Mouse (Mus musculus) hematopoietic stem cell, adult 5-6 weeks (primary cell): ENCODE data around the gene Clstn3. TPM values are rescaled to one million over a fixed set of nuclear protein-coding genes. Genes with fewer than 3 reads are reported as not detected.
"Not testable (repeated sequence)": the region's sequence is repeated elsewhere in the genome, so short reads cannot be mapped to it uniquely, and the experiment has no call there.

Experiments used
- ATAC-seq, 2 experiments: fragments of 125-278 bp in 1 of 2; replicated peaks in 1 of 2; 2 replicates each; pipeline ENCODE4 v1.8.0; 2016 to 2017; ENCODE audit warnings: inconsistent platforms in 2 of 2, mild to moderate bottlenecking in 2 of 2, moderate number of reproducible peaks in 2 of 2, low read depth in 1 of 2, moderate TSS enrichment in 1 of 2; ENCODE audit not compliant: low FRiP score in 2 of 2, poor library complexity in 2 of 2, severe bottlenecking in 2 of 2, insufficient read depth in 1 of 2, low TSS enrichment in 1 of 2
- total RNA-seq: library from RNA; stranded (forward); fragments of 172-1452, 232-1000 nt; gene quantifications from 2 replicates; pipeline ENCODE4 v1.2.3, GENCODE M21; 2017

Gene Clstn3
- total RNA-seq, result 13.4 and 23.8 TPM in 2 replicates

GRCm38 (mm10) chr6:124464305-124465271 lies at the start of gene Clstn3:
TSS of gene Clstn3 (minus strand) at chr6:124464794.
- ATAC-seq, result peak; percentile 83 to 90

GRCm38 (mm10) chr6:124512355-124512836 lies 47.8 kb upstream of the Clstn3 start, which contains the start of gene C1ra:
TSS of gene C1ra (plus strand) at chr6:124512405.
- peak; percentile 57 to 61; a peak in 2 of 4 replicates for ATAC-seq

GRCm38 (mm10) chr6:124511936-124512335 lies 47.3 kb upstream of the Clstn3 start:
- ATAC-seq, result no peak

- not testable (repeated sequence) for ATAC-seq
These were observed 44.6 kb upstream of the Clstn3 start for GRCm38 (mm10) chr6:124509192-124509591.

GRCm38 (mm10) chr6:124508292-124508691 lies 43.7 kb upstream of the Clstn3 start:
- no peak for ATAC-seq

GRCm38 (mm10) chr6:124506991-124507390 lies 42.4 kb upstream of the Clstn3 start:
- ATAC-seq, result no peak

- ATAC-seq, result peak; percentile 92 to 93
These were observed 40.4 kb upstream of the Clstn3 start for GRCm38 (mm10) chr6:124505028-124505427.

- ATAC-seq, result no peak
These were observed 37.4 kb upstream of the Clstn3 start for GRCm38 (mm10) chr6:124502021-124502420.

- ATAC-seq, result no peak
These were observed 36.9 kb upstream of the Clstn3 start for GRCm38 (mm10) chr6:124501473-124501872.

GRCm38 (mm10) chr6:124499914-124500566 lies 35.4 kb upstream of the Clstn3 start:
- ATAC-seq, result no peak

- ATAC-seq, result no peak; a peak in 1 of 4 replicates
These were observed 31.5 kb upstream of the Clstn3 start for GRCm38 (mm10) chr6:124496054-124496453.

- ATAC-seq, result no peak
These were observed 29.3 kb upstream of the Clstn3 start for GRCm38 (mm10) chr6:124493886-124494285.

- peak; percentile 94 to 95 for ATAC-seq
These were observed 28.4 kb upstream of the Clstn3 start, which contains the start of gene C1rl for GRCm38 (mm10) chr6:124492842-124493561. TSS of gene C1rl (plus strand) at chr6:124493113.

GRCm38 (mm10) chr6:124491427-124491826 lies 26.8 kb upstream of the Clstn3 start:
- no peak for ATAC-seq

GRCm38 (mm10) chr6:124488952-124489351 lies 24.4 kb upstream of the Clstn3 start:
- ATAC-seq, result no peak

- ATAC-seq, result peak; percentile 74 to 80
These were observed 22.9 kb upstream of the Clstn3 start for GRCm38 (mm10) chr6:124487509-124487908.

- ATAC-seq, result no peak
These were observed 21.0 kb upstream of the Clstn3 start for GRCm38 (mm10) chr6:124485414-124486144.
